Mouse (Mus musculus): Measurements from ENCODE around the gene Scn10a. TPM values are rescaled to one million over a fixed set of nuclear protein-coding genes. Genes with fewer than 3 reads are reported as not detected.

Scn10a gene
- total and polyA plus RNA-seq, 3 experiments = not detected

DNA sequence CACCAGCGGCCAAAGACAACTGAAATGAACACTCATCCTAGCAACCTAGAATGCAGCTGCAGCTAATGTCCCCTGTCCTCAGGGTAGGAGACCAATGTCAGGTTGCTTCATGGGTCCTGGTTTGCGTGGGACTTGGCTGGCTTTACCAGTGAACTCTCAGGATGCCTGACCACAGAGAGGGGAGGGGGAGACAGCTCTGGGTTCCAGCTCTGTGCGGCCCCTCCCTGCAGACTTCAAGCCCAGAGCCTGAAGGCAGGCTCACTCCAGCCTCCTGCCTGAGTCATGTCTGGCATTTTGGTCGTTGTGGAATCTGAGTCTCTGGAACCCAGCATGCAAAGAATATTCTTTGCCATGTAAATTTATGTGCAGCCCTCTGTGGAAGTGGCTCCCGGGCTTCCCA is 151.3 kb downstream of the Scn10a start:
- TF ChIP-seq SMC3 (IDR thresholded peaks at IDR 0.05; ENCODE audit: low read depth, low read length) = no peak
- no peak for TF ChIP-seq HCFC1 (IDR thresholded peaks at IDR 0.05; ENCODE audit: low read depth, low read length)
- no peak for TF ChIP-seq PAX5 (IDR thresholded peaks at IDR 0.05; ENCODE audit: low read length)
- TF ChIP-seq ZKSCAN1 (IDR thresholded peaks at IDR 0.05; ENCODE audit: borderline replicate concordance, low read depth, low read length) = no peak
- no peak for TF ChIP-seq USF2 (conservative IDR thresholded peaks at IDR 0.05; ENCODE audit: low read depth, low read length)
- TF ChIP-seq BHLHE40 (IDR thresholded peaks at IDR 0.05; ENCODE audit: low read depth, low read length) = no peak
- TF ChIP-seq RCOR1 (conservative IDR thresholded peaks at IDR 0.05; ENCODE audit: low read depth, low read length) = no peak
- no peak for TF ChIP-seq CTCF (conservative IDR thresholded peaks at IDR 0.05 in 1 of 2, IDR thresholded peaks at IDR 0.05 in 1 of 2; ENCODE audit: low read depth in 2 of 2, low read length in 2 of 2)
- TF ChIP-seq NRF1 (IDR thresholded peaks at IDR 0.05; ENCODE audit: low read depth, low read length) = no peak
- no peak for TF ChIP-seq POLR2AphosphoS2 (IDR thresholded peaks at IDR 0.05; ENCODE audit: low read depth, low read length)
- no peak for TF ChIP-seq ZNF384 (IDR thresholded peaks at IDR 0.05; ENCODE audit: low read depth, low read length)
- no peak for TF ChIP-seq MAX (IDR thresholded peaks at IDR 0.05; ENCODE audit: low read length)
- TF ChIP-seq IRF4 (IDR thresholded peaks at IDR 0.05; ENCODE audit: low read depth, low read length) = no peak
- no peak for TF ChIP-seq ZC3H11A (IDR thresholded peaks at IDR 0.05; ENCODE audit: low read depth, low read length)
- TF ChIP-seq MEF2A (IDR thresholded peaks at IDR 0.05; ENCODE audit: borderline replicate concordance, low read depth, low read length) = no peak
- Histone ChIP-seq H3K9me3 (replicated peaks; ENCODE audit: low read length) (peaks cover 14% of the 10 kb centered on the region), H3K36me3 (replicated peaks in 1 of 2; ENCODE audit: control insufficient read depth in 1 of 2, insufficient read depth in 1 of 2, low read length in 1 of 2) (peaks cover 9 to 38% of the 10 kb centered on the region in 2 experiments), H3K4me3 (replicated peaks in 1 of 3; ENCODE audit: low read depth in 2 of 3, low read length in 2 of 3, poor library complexity in 1 of 3) (no peak overlapping the region), H3K4me2 (ENCODE audit: insufficient read depth, low read depth, poor library complexity, severe bottlenecking) (no peak overlapping the region), H3K27ac (ENCODE audit: insufficient read depth, low read depth) (no peak overlapping the region), H3K4me1 (ENCODE audit: control insufficient read depth in 1 of 2, insufficient read depth in 2 of 2) (peaks cover 35 to 64% of the 10 kb centered on the region in 2 experiments), H3K79me2 (replicated peaks; ENCODE audit: control insufficient read depth, extremely low read depth, insufficient read depth, poor library complexity, severe bottlenecking) (no peaks in the 10 kb centered on the region), H3K27me3 (replicated peaks) (no peaks in the 10 kb centered on the region), H3K9ac (ENCODE audit: insufficient read depth, low read depth) (no peak overlapping the region)
- in situ Hi-C loops (cut with MboI; ENCODE audit: low pct_ligation_motif_present, low pct_unique_long_range_greater_than_20kb, low sequenced_read_pairs) = no loop called here
- DNase-seq (ENCODE audit: extremely low read depth) = no peak
- dilution Hi-C loops (cut with MboI; ENCODE audit: extremely low pct_ligation_motif_present, extremely low pct_unique_long_range_greater_than_20kb, low sequenced_read_pairs) = no loop called here

DNA sequence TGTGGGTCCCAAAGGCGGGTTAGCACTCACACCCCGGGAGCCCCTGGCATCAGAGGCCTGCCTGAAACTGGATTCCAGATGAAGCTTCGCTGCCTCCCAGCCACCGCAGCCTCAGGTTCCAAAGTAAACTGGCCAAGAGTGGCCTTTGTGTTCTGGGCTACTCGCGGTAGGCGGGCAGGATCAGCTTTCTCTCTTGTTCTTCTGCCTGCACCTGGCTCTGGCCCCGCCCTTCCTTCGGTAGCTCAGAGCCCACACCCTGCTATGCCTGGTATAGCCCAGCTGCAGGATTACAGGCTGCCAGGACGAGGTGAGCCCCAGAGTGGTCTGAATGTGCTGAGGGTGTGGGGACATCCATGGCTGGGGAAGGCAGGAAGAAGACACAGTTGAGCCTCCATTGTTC is 152.9 kb downstream of the Scn10a start:
- TF ChIP-seq MAZ (IDR thresholded peaks at IDR 0.05; ENCODE audit: low read depth, low read length) = no peak
- no peaks in the 10 kb centered on the region for H3K27me3 ChIP-seq (replicated peaks)
- dilution Hi-C loops (cut with MboI; ENCODE audit: extremely low pct_ligation_motif_present, extremely low pct_unique_long_range_greater_than_20kb, low sequenced_read_pairs) = no loop called here

More for the DNA sequence above, 152.9 kb downstream of the Scn10a start:
- peaks cover 14% of the 10 kb centered on the region for H3K9me3 ChIP-seq (replicated peaks; ENCODE audit: low read length)
- peaks cover 25 to 48% of the 10 kb centered on the region in 2 experiments for H3K4me1 ChIP-seq (ENCODE audit: control insufficient read depth in 1 of 2, insufficient read depth in 2 of 2)
- DNase-seq (ENCODE audit: extremely low read depth) = no peak
- no peaks in the 10 kb centered on the region for H3K79me2 ChIP-seq (replicated peaks; ENCODE audit: control insufficient read depth, extremely low read depth, insufficient read depth, poor library complexity, severe bottlenecking)
- no peak overlapping the region for H3K4me2 ChIP-seq (ENCODE audit: insufficient read depth, low read depth, poor library complexity, severe bottlenecking)
- in situ Hi-C loops (cut with MboI; ENCODE audit: low pct_ligation_motif_present, low pct_unique_long_range_greater_than_20kb, low sequenced_read_pairs) = no loop called here
- no peak overlapping the region for H3K9ac ChIP-seq (ENCODE audit: insufficient read depth, low read depth)
- H3K36me3 ChIP-seq (replicated peaks in 1 of 2; ENCODE audit: control insufficient read depth in 1 of 2, insufficient read depth in 1 of 2, low read length in 1 of 2) = peaks cover 9 to 51% of the 10 kb centered on the region in 2 experiments
- no peak overlapping the region for H3K27ac ChIP-seq (ENCODE audit: insufficient read depth, low read depth)
- H3K4me3 ChIP-seq (replicated peaks in 1 of 3; ENCODE audit: low read depth in 2 of 3, low read length in 2 of 3, poor library complexity in 1 of 3) = no peak overlapping the region
